9 mouse cellular contexts compared by ENCODE assay signal in the genomic region with DNA sequence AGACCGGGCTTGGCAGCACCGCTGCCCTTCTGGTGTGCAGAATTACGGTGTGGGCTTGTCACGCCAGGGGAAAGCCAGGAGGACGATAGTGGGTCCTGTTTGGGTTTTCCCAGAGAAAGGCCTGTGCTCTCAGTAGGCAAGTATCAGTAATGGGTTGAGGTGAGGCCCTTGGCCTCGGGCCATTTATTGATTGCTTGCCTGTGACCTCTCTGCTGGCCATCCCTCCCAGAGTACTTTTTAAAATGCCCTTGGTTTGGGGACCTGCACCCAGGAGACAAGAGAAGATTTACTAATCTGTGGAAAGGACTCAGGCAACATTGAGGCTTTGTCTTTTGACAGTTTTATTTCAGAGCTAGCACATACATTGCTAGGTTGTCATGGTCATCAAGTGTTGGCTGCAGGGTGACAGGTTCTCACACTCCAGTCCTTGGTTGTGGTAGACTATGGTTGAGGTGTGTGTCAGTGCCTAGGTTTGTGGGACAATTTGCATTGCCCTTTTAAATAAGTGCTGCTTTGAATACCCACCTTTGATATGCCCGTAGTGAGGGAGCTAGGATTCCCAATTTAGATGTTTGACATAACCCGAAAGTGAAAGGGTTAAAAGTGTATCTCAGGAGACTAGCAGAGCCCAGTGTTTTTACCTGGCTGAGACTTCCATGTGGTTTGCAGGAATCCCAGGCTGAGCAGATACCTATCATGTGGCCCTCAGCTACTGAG. TPM values are rescaled to one million over a fixed set of nuclear protein-coding genes. Genes with fewer than 3 reads are reported as not detected.
DNase-seq lines count a peak whose midpoint lies in the region; ATAC-seq and TF ChIP-seq lines count a peak whose summit lies in the region.
"Had no signal": no experiment of that assay in that cellular context is flagged by ENCODE, and none has a peak within 500 bp of the region (broad histone marks: within the 10 kb centered on the region; RNA-seq: fewer than 3 reads in every experiment).

No protein-coding gene starts in this region.

- peaks cover 2% of the 10 kb centered on the region; the same call in 1 of the 2 replicates for H3K36me3 ChIP-seq in kidney, embryonic 16.5 days (ENCODE audit: insufficient read depth, low read length)
- peaks cover 15% of the 10 kb centered on the region for H3K36me3 ChIP-seq in embryonic facial prominence, embryonic 15.5 days
- H3K36me3 ChIP-seq in limb, embryonic 13.5 days = peaks cover 63% of the 10 kb centered on the region
- H3K36me3 ChIP-seq in midbrain, postnatal 0 days (ENCODE audit: insufficient read depth, low read length) = no peaks in the 10 kb centered on the region

- H3K4me1 ChIP-seq in kidney, embryonic 16.5 days (ENCODE audit: insufficient read depth, low read length) = peaks cover 71% of the 10 kb centered on the region
- peaks cover 90% of the 10 kb centered on the region for H3K4me1 ChIP-seq in embryonic facial prominence, embryonic 15.5 days
- peaks cover 94% of the 10 kb centered on the region for H3K4me1 ChIP-seq in limb, embryonic 13.5 days
- H3K4me1 ChIP-seq in midbrain, postnatal 0 days (ENCODE audit: insufficient read depth, low read length) = peaks cover 37% of the 10 kb centered on the region

- 59% methylated on average over 8 of the region's 8 CpGs for WGBS in kidney, embryonic 16.5 days
- WGBS in embryonic facial prominence, embryonic 15.5 days = 47% methylated on average over 8 of the region's 8 CpGs
- WGBS in limb, embryonic 13.5 days = 49% methylated on average over 8 of the region's 8 CpGs
- WGBS in midbrain, postnatal 0 days = 42% methylated on average over 8 of the region's 8 CpGs

- H3K27me3 ChIP-seq in kidney, embryonic 16.5 days (ENCODE audit: insufficient read depth, low read length) = no peaks in the 10 kb centered on the region
- H3K27me3 ChIP-seq in embryonic facial prominence, embryonic 15.5 days = no peaks in the 10 kb centered on the region
- H3K27me3 ChIP-seq in limb, embryonic 13.5 days = no peaks in the 10 kb centered on the region
- no peaks in the 10 kb centered on the region for H3K27me3 ChIP-seq in midbrain, postnatal 0 days (ENCODE audit: insufficient read depth, low read length)

- TF ChIP-seq CTCF in midbrain, postnatal 0 days (IDR thresholded peaks at IDR 0.05) = no peak

- no peak overlapping the region for H3K4me2 ChIP-seq in kidney, embryonic 16.5 days (replicated peaks; ENCODE audit: low read depth, low read length)
- no peak overlapping the region for H3K4me2 ChIP-seq in embryonic facial prominence, embryonic 15.5 days (replicated peaks)
- peak overlapping the region; percentile 23; the same call in 1 of the 2 replicates for H3K4me2 ChIP-seq in limb, embryonic 13.5 days (replicated peaks)
- no peak overlapping the region for H3K4me2 ChIP-seq in midbrain, postnatal 0 days (ENCODE audit: low read depth, low read length, poor library complexity, severe bottlenecking)

- DNase-seq in kidney, postnatal 10 days = no peak
- no peak for DNase-seq in midbrain, postnatal 0 days (ENCODE audit: low spot score)
- no peak for DNase-seq in frontal cortex, postnatal 10 days (ENCODE audit: low spot score in 2 of 2)
- no peak for DNase-seq in gastrocnemius, postnatal 4 days (ENCODE audit: low spot score in 2 of 2)
- DNase-seq: layer of hippocampus, adult 9-11 months had no signal

- ATAC-seq in kidney, embryonic 16.5 days (ENCODE audit: low FRiP score, low TSS enrichment) = no peak
- ATAC-seq in embryonic facial prominence, embryonic 15.5 days (ENCODE audit: insufficient number of reproducible peaks, low FRiP score, low TSS enrichment, low read depth) = no peak
- no peak for ATAC-seq in limb, embryonic 13.5 days (ENCODE audit: low FRiP score, low read depth)
- no peak for ATAC-seq in midbrain, postnatal 0 days (ENCODE audit: low FRiP score)
- ATAC-seq in frontal cortex, adult (ENCODE audit: low TSS enrichment) = no peak

- H3K4me3 ChIP-seq in kidney, embryonic 16.5 days (ENCODE audit: low read length) = no peak overlapping the region
- no peak overlapping the region for H3K4me3 ChIP-seq in embryonic facial prominence, embryonic 15.5 days (replicated peaks)
- H3K4me3 ChIP-seq in limb, embryonic 13.5 days = no peak overlapping the region
- no peak overlapping the region for H3K4me3 ChIP-seq in midbrain, postnatal 0 days (ENCODE audit: low read depth, low read length)

- H3K27ac ChIP-seq in kidney, embryonic 16.5 days (ENCODE audit: low read length) = peak overlapping the region; percentile 12
- 0 out of 2 replicates have a peak overlapping the region, but pooled peaks have one; percentile 34 for H3K27ac ChIP-seq in embryonic facial prominence, embryonic 15.5 days (replicated peaks)
- peak overlapping the region; percentile 63; the same call in 1 of the 2 replicates for H3K27ac ChIP-seq in limb, embryonic 13.5 days
- peak overlapping the region; percentile 47; the same call in 1 of the 2 replicates for H3K27ac ChIP-seq in midbrain, postnatal 0 days (ENCODE audit: low read depth, low read length)

- 0 out of 2 replicates have a peak overlapping the region, but pooled peaks have one; percentile 17 for H3K9ac ChIP-seq in kidney, embryonic 16.5 days (replicated peaks; ENCODE audit: low read length)
- H3K9ac ChIP-seq in embryonic facial prominence, embryonic 15.5 days = no peak overlapping the region
- H3K9ac ChIP-seq in limb, embryonic 13.5 days = no peak overlapping the region
- no peak overlapping the region for H3K9ac ChIP-seq in midbrain, postnatal 0 days (replicated peaks; ENCODE audit: low read length, poor library complexity, severe bottlenecking)

- H3K9me3 ChIP-seq in kidney, embryonic 16.5 days (ENCODE audit: low read length) = no peaks in the 10 kb centered on the region
- no peaks in the 10 kb centered on the region for H3K9me3 ChIP-seq in embryonic facial prominence, embryonic 15.5 days (replicated peaks)
- no peaks in the 10 kb centered on the region for H3K9me3 ChIP-seq in limb, embryonic 13.5 days
- no peaks in the 10 kb centered on the region for H3K9me3 ChIP-seq in midbrain, postnatal 0 days (ENCODE audit: low read length)

RNA-seq across cellular contexts. Expression of a gene that starts 28.2 kb away (rescaled TPM):
- 66.4 and 79.4 TPM in 2 replicates for polyA plus RNA-seq in kidney, embryonic 16.5 days (2015; fragmentation: Nextera tagmentation; extraction: Ambion mirVana)
- 136 and 137 TPM in 2 replicates for polyA plus RNA-seq in embryonic facial prominence, embryonic 15.5 days (2015; fragmentation: Nextera tagmentation; extraction: Ambion mirVana)
- polyA plus RNA-seq in limb, embryonic 13.5 days (2015; fragmentation: Nextera tagmentation; extraction: Ambion mirVana) = 171 and 173 TPM in 2 replicates
- total RNA-seq in midbrain, postnatal 0 days (2014; rRNA removed) = 172 and 176 TPM in 2 replicates
- 110 and 126 TPM in 2 replicates for polyA plus RNA-seq in midbrain, postnatal 0 days (2015; fragmentation: Nextera tagmentation; extraction: Ambion mirVana)
- total RNA-seq in gastrocnemius, postnatal 4 days (2021) = 10 to 100 TPM; 65.7 to 73.4 TPM

Comparison
In these comparisons a context has a peak if more than half of its experiments do, and no peak if none do; other contexts are left out.
1. H3K27ac ChIP-seq: peak in every context shown above with its lines; median percentile 63 in limb, embryonic 13.5 days; 47 in midbrain, postnatal 0 days; 34 in embryonic facial prominence, embryonic 15.5 days; 12 in kidney, embryonic 16.5 days.